Mouse (Mus musculus): ENCODE data around the gene Osr1. TPM values are rescaled to one million over a fixed set of nuclear protein-coding genes. Genes with fewer than 3 reads are reported as not detected.
A peak's percentile ranks its signal among the peaks of the same experiment; 100 is the strongest.

Osr1 gene
- polyA plus RNA-seq (2014; fragmentation: Nextera tagmentation; extraction: Ambion mirVana): 23.3 and 28.5 TPM in 2 replicates

GRCm38 (mm10) chr12:9569971-9570370, at the start of gene Osr1:
Osr1 (plus strand) TSS chr12:9570116.
- Histone ChIP-seq H3K9ac (peak within 1 kb of the TSS; percentile 44), H3K4me1 (ENCODE audit: insufficient read depth) (peaks cover 9% of the 10 kb centered on the region), H3K27me3 (ENCODE audit: insufficient read depth, low read length) (peaks cover 10% of the 10 kb centered on the region; the same call in 1 of the 2 replicates), H3K36me3 (ENCODE audit: insufficient read depth) (no peaks in the 10 kb centered on the region), H3K4me2 (peak within 1 kb of the TSS; percentile 79), H3K4me3 (ENCODE audit: low read depth, low read length) (peak within 1 kb of the TSS; percentile 42), H3K27ac (ENCODE audit: low read depth) (no peak within 1 kb of the TSS), H3K9me3 (ENCODE audit: low read depth, low read length) (no peaks in the 10 kb centered on the region)
- ATAC-seq (ENCODE audit: insufficient read depth) (no peak), DNase-seq (peak; percentile 94)
- WGBS: 0% methylated on average over 15 of the region's 15 CpGs
- TF ChIP-seq CTCF (IDR thresholded peaks at IDR 0.05; ENCODE audit: low read depth): peak; percentile 81

- no peak for ATAC-seq (ENCODE audit: insufficient read depth)
These were observed 19.6 kb upstream of the Osr1 start for GRCm38 (mm10) chr12:9550328-9550727.

GRCm38 (mm10) chr12:9564956-9565355, 5.0 kb upstream of the Osr1 start:
- TF ChIP-seq CTCF (IDR thresholded peaks at IDR 0.05; ENCODE audit: low read depth): no peak
- no peaks in the 10 kb centered on the region for H3K4me1 ChIP-seq (ENCODE audit: insufficient read depth)
- no peaks in the 10 kb centered on the region for H3K27me3 ChIP-seq (ENCODE audit: insufficient read depth, low read length)
- DNase-seq: no peak
- WGBS: 67% methylated on average over 3 of the region's 3 CpGs
- H3K27ac ChIP-seq (ENCODE audit: low read depth): no peak overlapping the region
- H3K9me3 ChIP-seq (ENCODE audit: low read depth, low read length): no peaks in the 10 kb centered on the region
- no peak for ATAC-seq (ENCODE audit: insufficient read depth)
- no peak overlapping the region for H3K9ac ChIP-seq
- no peaks in the 10 kb centered on the region for H3K36me3 ChIP-seq (ENCODE audit: insufficient read depth)
- H3K4me2 ChIP-seq: no peak overlapping the region
- H3K4me3 ChIP-seq (ENCODE audit: low read depth, low read length): no peak overlapping the region

More at GRCm38 (mm10) chr12:9550328-9550727, 19.6 kb upstream of the Osr1 start:
- H3K4me1 ChIP-seq (ENCODE audit: insufficient read depth): no peaks in the 10 kb centered on the region
- 78% methylated on average over 2 of the region's 2 CpGs for WGBS
- H3K36me3 ChIP-seq (ENCODE audit: insufficient read depth): no peaks in the 10 kb centered on the region
- H3K9ac ChIP-seq: no peak overlapping the region
- TF ChIP-seq CTCF (IDR thresholded peaks at IDR 0.05; ENCODE audit: low read depth): no peak
- H3K27me3 ChIP-seq (ENCODE audit: insufficient read depth, low read length): no peaks in the 10 kb centered on the region
- no peak for DNase-seq
- H3K27ac ChIP-seq (ENCODE audit: low read depth): no peak overlapping the region
- no peak overlapping the region for H3K4me2 ChIP-seq
- H3K9me3 ChIP-seq (ENCODE audit: low read depth, low read length): no peaks in the 10 kb centered on the region
- no peak overlapping the region for H3K4me3 ChIP-seq (ENCODE audit: low read depth, low read length)

GRCm38 (mm10) chr12:9570496-9570995, 630 bp downstream of the Osr1 start:
- no peaks in the 10 kb centered on the region for H3K9me3 ChIP-seq (ENCODE audit: low read depth, low read length)
- H3K4me1 ChIP-seq (ENCODE audit: insufficient read depth): peaks cover 9% of the 10 kb centered on the region
- ATAC-seq (ENCODE audit: insufficient read depth) (no peak), DNase-seq (peak; percentile 37)
- H3K4me2 ChIP-seq: peak overlapping the region; percentile 79
- H3K27me3 ChIP-seq (ENCODE audit: insufficient read depth, low read length): peaks cover 10% of the 10 kb centered on the region; the same call in 1 of the 2 replicates
- no peak for TF ChIP-seq CTCF (IDR thresholded peaks at IDR 0.05; ENCODE audit: low read depth)
- peak overlapping the region; percentile 42 for H3K4me3 ChIP-seq (ENCODE audit: low read depth, low read length)
- H3K27ac ChIP-seq (ENCODE audit: low read depth): no peak overlapping the region
- H3K9ac ChIP-seq: peak overlapping the region; percentile 44
- WGBS: under 1% methylated on average over 17 of the region's 17 CpGs
- no peaks in the 10 kb centered on the region for H3K36me3 ChIP-seq (ENCODE audit: insufficient read depth)

GRCm38 (mm10) chr12:9571276-9571940, 1.5 kb downstream of the Osr1 start:
- Histone ChIP-seq H3K36me3 (ENCODE audit: insufficient read depth) (no peaks in the 10 kb centered on the region), H3K9me3 (ENCODE audit: low read depth, low read length) (no peaks in the 10 kb centered on the region), H3K27me3 (ENCODE audit: insufficient read depth, low read length) (peaks cover 10% of the 10 kb centered on the region; the same call in 1 of the 2 replicates), H3K9ac (no peak overlapping the region), H3K4me1 (ENCODE audit: insufficient read depth) (peaks cover 9% of the 10 kb centered on the region), H3K4me2 (peak overlapping the region; percentile 79), H3K4me3 (ENCODE audit: low read depth, low read length) (peak overlapping the region; percentile 42; the same call in 1 of the 2 replicates), H3K27ac (ENCODE audit: low read depth) (no peak overlapping the region)
- WGBS: 27% methylated on average over 13 of the region's 13 CpGs
- no peak for ATAC-seq (ENCODE audit: insufficient read depth)
- TF ChIP-seq CTCF (IDR thresholded peaks at IDR 0.05; ENCODE audit: low read depth): no peak
- peak; percentile 33 for DNase-seq

- DNase-seq (peak; percentile 17), ATAC-seq (ENCODE audit: insufficient read depth) (no peak)
- Histone ChIP-seq H3K9me3 (ENCODE audit: low read depth, low read length) (no peaks in the 10 kb centered on the region), H3K4me3 (ENCODE audit: low read depth, low read length) (no peak overlapping the region), H3K9ac (no peak overlapping the region), H3K4me1 (ENCODE audit: insufficient read depth) (peaks cover 12% of the 10 kb centered on the region), H3K36me3 (ENCODE audit: insufficient read depth) (no peaks in the 10 kb centered on the region), H3K27me3 (ENCODE audit: insufficient read depth, low read length) (peaks cover 10% of the 10 kb centered on the region; the same call in 1 of the 2 replicates), H3K4me2 (no peak overlapping the region), H3K27ac (ENCODE audit: low read depth) (no peak overlapping the region)
- WGBS: 53% methylated on average over 4 of the region's 4 CpGs
- no peak for TF ChIP-seq CTCF (IDR thresholded peaks at IDR 0.05; ENCODE audit: low read depth)
These were observed 2.1 kb downstream of the Osr1 start for GRCm38 (mm10) chr12:9572022-9572421.

- Histone ChIP-seq H3K9ac (peak overlapping the region; percentile 60), H3K9me3 (ENCODE audit: low read depth, low read length) (no peaks in the 10 kb centered on the region), H3K4me3 (ENCODE audit: low read depth, low read length) (peak overlapping the region; percentile 46), H3K27me3 (ENCODE audit: insufficient read depth, low read length) (peaks cover 24% of the 10 kb centered on the region), H3K36me3 (ENCODE audit: insufficient read depth) (no peaks in the 10 kb centered on the region), H3K4me1 (ENCODE audit: insufficient read depth) (peaks cover 22% of the 10 kb centered on the region), H3K27ac (ENCODE audit: low read depth) (no peak overlapping the region), H3K4me2 (peak overlapping the region; percentile 58)
- TF ChIP-seq CTCF (IDR thresholded peaks at IDR 0.05; ENCODE audit: low read depth): no peak
- DNase-seq: peak; percentile 55
- WGBS: 9% methylated on average over 12 of the region's 12 CpGs
- ATAC-seq (ENCODE audit: insufficient read depth): peak; percentile 18; the same call in 1 of the 2 replicates
These were observed 3.8 kb downstream of the Osr1 start for GRCm38 (mm10) chr12:9573682-9574081.

All from lung, embryonic 14.5 days (tissue).